Mouse (Mus musculus) thymus, postnatal 4 days (tissue): ENCODE results near the gene Lingo2.
"Not testable (repeated sequence)": the region's sequence is repeated elsewhere in the genome, so short reads cannot be mapped to it uniquely, and the experiment has no call there.

ENCODE experiments used
- DNase-seq: peaks from one replicate; pipeline ENCODE4 v3.0.0; 2021

Gene Lingo2

DNA sequence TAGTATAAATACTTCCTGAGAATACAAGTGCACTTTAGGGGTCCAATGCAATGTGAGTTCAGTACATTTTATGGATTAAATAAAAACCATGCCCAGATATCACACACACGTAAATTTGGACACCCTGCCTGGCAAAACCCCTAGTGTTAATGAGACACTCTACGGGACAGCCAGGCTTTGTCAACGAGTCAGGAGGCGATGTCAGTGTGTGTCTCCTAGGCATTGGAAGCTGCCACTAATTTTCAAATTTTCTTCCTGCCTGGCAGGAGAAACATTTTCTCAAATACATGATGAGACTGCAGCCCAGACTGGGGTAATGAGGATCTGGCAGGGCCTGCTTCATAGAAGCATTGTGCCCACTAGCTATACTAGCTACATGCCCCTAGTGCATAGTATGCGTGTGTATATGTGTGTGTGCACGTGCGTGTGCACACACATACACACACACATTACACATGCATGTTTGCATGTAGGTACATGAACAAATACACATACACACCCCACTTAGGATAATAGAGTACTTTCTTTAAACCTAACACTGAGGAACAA lies 1128.2 kb downstream of the Lingo2 start:
- DNase-seq: no peak

DNA sequence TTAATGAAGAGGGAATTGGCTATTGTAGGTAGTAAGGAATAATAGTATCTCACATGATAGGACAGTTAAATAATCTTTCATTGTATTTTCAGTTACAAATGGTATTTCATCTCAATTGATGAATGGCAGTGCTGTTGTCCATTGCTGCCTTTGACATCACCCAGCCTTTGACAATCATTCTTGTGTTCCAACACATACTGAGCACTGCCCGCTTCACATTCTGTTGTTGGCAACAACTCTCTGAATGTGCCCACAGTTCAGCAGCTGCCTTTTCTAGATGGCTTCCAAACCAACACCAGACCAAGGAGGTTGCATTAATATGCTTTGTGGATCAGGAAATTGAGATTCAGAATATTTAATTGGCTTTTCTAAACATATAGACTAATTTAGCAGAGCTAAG lies 1130.8 kb downstream of the Lingo2 start:
- DNase-seq: no peak

DNA sequence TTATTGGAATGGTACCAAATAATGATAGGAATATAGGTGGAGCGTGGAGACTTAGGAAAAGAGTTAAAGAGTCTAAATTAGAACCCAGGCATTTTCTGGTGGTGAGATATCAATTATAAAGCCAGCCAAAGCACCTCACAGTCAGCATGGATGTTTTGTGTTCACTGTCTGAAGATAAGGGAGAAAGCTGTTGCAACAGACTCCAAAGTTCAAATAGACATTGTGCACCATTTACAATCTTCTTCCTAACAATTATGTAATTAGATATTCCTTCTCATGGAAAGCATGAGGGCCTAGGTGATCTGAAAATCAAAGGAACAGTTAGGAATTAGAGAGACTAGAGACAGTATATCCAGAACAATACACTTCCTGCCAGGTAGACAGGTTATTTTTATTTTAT lies 1136.8 kb downstream of the Lingo2 start:
- no peak for DNase-seq

DNA sequence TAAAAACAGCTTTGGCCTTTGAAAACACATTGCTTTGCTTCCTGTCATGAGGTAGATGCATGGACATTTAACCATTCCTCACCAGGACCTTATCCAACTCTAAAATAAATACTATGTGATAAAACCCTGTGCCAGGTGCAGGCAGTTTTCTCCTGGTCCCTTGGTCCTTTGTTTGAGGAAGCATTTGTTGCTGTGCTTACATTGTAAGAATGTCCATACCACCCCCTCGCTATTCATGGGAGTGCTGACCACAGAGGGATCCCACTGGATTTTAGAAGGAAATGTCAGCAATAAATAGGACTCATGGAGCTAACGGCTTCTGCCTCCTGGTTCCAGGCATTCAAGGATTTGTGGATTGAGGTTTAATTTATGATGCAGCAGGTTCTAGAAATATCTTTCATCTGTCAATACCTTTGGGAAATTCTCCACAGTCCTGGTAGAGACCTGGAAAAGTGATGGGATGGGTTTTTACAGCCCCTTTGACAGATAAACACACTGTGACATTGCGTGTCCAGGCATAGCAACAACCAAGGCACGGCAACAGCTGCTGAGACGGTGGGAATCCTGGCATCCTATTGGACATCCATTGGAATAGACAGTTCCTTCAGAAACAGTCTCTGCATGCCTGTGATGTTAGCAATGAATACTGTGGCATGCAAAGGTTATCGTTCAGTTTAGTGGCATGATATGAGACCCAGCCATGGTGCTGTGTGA lies 1143.9 kb downstream of the Lingo2 start:
- DNase-seq: no peak

DNA sequence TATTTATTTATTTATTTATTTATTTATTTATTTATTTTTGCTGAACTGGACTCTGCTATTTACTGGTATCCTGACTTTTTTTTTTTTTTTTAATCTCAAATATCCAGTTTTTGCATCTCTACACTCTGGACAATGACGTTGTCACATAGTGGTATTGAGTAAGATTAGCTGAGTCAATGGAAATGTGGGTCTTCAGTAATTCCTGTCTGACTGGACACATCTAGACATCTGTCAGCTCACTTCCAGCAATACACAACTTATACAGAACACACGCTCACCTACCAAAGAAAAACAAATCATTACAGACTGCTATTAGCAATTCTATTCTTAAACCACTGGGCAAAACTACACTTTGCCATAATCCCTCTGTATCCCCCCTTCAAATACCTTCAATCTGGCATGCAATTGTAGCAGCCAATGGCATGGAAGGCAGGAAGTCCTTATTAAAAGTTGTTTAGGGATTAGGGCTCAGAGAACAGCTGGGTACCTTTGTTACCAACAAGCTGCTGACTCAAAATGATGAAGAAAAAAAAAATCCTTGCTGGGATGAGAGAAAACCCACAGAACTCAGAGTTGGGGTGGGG lies 1144.6 kb downstream of the Lingo2 start:
- no peak for DNase-seq

DNA sequence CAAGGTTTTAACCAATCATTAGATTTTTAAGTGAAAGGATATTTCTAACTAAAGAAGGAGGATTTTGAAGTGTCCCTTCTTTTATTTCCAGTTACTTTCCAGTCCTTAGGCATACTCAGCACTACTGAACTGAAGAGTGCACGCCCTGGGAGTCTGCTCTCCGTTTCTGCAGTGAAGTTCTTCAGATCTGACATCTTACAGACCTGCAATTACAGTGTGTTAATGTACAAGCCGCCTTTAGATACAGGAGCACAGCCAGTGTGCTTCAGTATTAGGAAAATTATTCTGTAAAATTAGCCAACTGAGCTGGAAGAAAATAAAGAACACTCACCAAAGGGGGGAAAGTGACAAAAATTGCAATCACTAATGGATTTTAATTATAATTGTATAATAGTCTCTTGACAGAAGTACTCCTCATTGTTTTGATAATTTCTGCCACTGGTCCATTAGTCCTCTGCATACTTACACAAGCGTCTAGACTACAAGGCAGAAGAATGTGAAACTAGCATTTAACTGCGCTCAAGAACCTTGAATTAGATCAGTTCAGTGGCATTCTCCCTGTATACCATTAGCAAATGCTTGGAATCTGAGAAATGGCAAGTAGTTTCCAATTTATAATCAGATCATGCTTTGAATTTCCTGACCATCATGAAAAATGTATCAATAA lies 1167.2 kb downstream of the Lingo2 start:
- no peak for DNase-seq

DNA sequence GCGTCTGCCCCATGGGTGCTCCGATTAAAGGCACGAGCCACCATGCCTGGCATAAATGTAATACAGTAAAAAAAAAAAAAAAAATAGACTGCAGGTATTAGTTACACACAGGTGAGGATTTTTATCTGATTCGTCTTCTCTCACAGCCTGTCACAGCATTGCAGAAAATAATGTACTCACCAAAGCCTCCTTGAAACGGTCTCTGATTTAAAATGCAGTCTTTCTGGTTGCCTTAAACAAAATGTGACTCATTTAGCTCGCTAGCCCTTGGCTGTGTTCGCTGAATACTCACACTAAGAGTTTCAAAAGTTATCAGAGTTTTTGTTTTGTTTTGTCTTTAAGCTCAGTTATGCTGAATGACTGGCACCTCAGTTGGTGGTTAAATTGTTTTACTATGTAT lies 1180.7 kb downstream of the Lingo2 start:
- DNase-seq: no peak

DNA sequence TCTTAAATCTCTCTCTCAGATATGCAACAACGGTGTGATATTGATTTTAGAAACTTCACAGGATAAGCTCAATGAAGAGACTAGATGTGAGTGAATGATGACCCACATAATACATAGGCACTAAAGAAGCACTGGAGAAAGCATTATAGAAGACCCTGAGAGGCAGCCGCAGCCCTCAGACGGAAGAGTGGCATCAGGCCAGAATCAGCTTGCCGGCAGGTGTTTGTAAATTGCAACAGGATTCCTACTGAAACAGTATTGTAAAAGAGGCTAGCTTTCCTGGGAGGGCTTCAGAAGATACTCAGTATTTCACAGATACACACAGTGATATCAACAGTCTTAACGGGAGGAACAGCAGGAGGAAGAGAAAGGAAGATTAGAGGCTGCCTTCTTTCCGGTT lies 1184.6 kb downstream of the Lingo2 start:
- no peak for DNase-seq

DNA sequence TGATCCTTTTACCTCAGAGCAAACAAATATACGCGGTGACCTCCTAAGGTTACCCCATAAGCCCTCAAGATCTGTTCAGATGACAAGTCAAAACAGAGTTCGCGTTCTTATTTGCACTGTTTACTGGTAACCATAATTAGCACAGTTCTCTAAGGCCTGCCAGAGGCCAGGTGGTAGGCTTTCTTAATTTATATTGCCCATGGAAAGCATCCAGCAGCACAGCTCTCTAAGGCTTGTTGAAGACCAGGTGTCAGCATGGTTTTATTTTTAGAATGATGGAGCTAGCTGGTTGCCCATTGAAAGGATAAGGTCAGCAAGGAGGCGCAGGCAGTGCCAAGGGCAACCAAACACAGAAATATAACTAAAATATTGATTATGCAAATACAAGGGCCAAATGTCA lies 1190.4 kb downstream of the Lingo2 start:
- DNase-seq: no peak

DNA sequence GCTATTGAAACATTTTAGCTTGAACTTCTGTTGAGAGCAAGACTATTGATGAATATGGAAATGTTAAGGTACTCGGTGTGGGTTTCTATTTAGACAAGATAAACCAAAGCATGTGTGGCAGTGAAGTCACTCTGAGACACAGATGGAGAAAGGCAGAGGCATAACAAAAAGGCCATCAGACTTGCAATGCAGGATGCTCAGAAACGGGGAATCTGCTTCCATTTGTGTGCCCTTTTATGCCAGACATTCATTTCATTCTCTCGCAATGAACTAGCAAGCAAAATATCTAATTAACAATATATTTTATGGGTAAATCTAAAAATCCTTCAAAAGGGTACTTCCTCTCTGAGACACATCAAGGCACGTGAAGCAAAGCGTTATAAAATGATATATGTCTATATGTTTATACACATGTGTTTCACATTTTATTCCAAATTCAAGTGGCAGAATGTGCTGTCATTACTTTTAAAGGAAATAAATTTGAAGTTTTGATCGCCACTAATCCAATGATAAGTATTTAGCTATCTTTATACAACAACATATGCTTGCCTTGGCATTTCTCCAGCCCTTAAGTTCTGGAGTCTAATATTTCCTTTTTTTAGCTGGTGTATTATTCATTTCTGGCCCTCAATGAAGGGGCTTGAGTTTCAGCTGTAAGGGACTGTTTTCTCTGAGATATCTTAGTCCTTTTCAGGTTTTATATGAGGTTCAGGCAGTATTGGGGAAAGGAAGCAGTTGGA lies 1199.3 kb downstream of the Lingo2 start:
- DNase-seq: no peak

DNA sequence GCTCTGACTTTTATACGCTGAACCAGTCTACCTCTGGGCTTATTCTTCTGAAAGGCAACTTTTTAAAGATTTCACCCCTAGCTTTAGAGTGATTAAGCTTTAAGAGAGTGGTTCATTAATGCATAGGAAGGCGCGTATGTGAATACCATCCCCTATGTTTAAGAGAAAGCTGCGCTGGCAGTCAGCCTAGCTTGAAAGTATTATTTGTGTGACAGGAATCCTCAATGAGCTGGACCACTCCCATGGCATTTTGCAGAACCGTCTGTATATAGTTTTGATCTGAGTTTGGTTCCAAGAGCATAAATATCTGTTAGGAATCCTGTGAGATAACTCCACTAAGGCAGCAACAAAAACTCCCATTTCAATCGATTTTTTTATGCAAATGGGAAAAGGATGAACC lies 1204.9 kb downstream of the Lingo2 start:
- DNase-seq: no peak

DNA sequence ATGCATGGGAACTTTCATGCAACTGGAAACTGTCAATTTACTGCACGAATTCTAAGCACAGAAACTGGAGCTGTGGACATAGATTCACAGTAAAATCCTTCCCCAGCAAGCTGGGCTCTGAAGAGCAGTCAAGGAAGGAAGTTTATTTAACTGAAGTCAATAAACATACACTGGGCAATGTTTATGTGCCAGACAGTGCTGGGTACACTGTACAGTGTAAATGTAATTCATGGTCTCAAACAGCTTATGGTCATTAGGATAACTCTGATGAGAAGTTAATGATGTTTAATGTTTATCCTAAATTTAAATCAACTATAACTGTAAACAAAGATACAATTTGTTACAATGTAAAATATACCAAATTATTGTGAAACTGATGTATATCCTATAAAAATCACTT lies 1226.8 kb downstream of the Lingo2 start:
- DNase-seq: no peak

DNA sequence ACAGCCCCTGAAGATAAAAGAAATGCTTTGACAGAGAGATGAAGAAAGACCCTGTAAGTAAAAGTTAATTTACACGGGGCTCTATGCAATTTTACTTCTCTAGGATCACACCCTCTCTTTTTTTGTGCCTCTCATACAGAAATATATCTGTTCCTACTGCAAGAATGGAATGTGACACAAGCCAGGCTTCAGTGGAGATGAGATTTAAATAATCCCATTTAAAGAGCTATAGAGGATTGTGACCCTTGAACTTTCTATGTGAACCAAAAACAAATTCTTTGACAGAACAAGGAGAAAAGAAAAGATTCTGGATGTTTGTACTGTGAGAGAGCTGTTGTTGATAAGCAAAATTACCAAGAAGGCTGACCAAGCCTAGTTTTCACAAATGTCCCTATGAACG lies 1247.4 kb downstream of the Lingo2 start:
- no peak for DNase-seq

DNA sequence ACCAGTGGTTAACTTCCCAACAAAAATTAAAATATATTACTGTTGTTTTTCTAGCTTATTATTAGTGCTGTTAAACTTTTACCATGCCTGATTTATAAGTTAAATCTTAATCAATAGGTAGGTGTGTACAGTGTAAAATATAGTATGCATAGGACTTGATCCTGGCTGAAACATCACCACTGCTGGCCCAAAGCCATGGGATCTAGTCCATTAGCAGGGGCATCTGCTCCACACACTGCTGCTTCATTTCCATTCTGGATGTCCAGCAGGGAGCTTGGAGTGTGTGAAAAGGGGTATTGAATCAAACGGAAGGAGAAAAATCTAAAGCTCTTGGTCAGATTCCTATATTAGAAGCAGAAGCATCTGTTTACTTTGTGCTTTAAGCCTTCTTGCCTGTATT lies 1248.9 kb downstream of the Lingo2 start:
- no peak for DNase-seq

DNA sequence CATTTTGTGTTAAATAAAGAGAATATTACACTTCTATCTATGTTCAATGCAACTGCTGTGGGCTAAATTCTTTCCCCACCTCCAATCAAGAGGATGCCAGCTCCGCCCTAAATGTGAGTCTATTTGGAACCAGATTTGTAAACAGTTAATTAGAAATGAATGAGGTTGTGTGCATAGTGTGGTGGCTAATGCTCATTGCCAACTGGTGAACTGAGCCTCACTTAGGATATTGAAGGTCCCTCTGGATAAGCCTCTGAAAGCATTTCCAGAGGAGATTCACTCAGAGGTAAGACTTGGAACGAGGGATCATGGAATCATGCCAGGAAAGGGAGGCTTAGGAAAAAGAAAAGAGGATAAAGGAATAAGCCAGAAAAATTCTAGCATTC lies 1256.4 kb downstream of the Lingo2 start:
- DNase-seq: no peak

DNA sequence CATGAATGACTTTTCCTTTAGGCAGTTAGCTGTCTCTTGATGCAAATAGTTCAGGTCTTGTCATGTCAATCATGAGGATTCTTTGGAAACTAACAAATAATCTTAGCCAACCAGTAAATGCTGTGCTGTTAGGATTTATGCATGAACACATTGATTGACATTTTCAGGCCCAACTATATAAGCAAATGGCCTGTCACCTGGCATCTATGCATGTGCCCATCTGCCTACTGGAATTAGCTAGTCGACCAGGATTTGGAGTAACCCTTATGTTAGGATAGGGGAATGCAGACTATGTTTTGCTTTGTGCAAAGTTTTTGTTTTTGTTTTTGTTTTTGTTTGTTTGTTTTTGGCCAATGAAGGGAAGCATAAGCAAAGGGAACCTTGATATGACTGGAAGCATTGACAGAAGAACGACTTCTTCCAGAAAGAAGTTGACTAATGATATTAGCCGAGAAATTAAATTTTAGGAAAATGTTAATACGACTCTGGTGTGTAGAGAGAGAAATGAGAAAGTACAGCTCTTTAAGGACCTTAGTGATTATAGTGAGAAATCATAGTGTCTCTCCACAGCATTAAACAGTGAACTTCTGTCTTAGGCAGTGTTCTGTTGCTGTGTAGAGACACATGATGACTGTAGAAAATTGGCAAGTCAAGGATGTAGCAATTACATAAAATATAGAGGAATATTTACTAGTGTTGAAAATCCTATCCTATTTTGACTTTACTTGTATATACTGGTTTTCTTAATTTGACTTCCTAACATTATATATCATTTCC lies 1257.0 kb downstream of the Lingo2 start:
- no peak for DNase-seq

DNA sequence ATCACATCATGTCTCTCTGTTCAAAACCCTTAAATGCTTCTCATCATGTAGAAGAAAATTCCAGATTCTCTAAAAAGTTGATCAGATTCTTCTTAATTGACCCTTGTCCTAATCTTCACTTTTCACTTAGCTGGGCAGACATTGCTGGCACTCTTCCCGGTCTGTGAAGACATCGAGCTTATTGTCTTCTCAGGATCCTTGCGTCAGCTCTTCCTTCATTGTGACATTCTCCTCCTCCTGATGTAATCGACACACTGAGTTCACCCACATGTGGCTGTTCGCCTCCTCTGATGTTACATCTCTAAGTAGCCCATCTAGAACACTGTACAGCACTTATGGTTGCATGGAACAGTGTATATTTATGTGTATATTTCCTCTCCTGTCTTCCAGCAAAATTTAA lies 1261.0 kb downstream of the Lingo2 start:
- no peak for DNase-seq

DNA sequence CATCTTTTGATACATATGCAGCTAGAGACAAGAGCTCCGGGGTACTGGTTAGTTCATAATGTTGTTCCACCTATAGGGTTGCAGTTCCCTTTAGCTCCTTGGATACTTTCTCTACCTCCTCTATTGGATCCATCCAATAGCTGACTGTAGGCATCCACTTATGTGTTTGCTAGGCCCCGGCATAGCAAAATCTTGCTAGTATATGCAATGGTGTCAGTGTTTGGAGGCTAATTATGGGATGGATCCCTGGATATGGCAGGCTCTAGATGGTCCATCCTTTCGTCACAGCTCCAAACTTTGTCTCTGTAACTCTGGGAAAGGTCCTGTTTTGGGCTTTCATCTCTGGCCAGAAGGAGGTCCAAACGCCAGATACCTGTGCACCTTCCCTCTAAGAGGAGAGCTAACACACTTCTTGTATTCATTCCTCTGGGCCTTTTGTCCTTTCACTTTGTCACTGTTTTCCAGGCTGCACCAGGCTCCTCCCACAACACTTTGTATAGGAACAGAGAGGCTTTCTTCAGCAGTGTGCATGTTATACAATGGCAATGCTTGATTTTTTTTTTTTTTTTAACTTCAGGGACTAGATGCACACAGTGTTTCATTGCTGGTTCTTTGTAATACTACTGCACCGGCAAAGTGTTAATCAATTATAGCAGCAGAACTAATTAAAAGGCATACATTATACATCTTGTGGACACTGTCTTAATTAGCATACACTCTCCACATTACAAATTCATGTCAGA lies 1262.9 kb downstream of the Lingo2 start:
- DNase-seq: not testable (repeated sequence)
